Mouse (Mus musculus) kidney, embryonic 16.5 days (tissue): ENCODE results near the gene Arhgef25. TPM values are rescaled to one million over a fixed set of nuclear protein-coding genes. Genes with fewer than 3 reads are reported as not detected.
"Not testable (repeated sequence)": the region's sequence is repeated elsewhere in the genome, so short reads cannot be mapped to it uniquely, and the experiment has no call there.

ENCODE experiments used
- ATAC-seq: fragments of 200-750 bp; cut with Nextera tagmentation; 2 replicates; pipeline ENCODE4 v1.8.0; 2017; ENCODE audit warnings: moderate TSS enrichment; ENCODE audit not compliant: low FRiP score, low TSS enrichment
- H3K27ac ChIP-seq: fragments of 300-500 bp; sonication (generic); 2 replicates; pipeline ENCODE4 v1.5.1; 2014; ENCODE audit warnings: low read length
- H3K27me3 ChIP-seq: fragments of 300-500 bp; sonication (generic); 2 replicates; pipeline ENCODE4 v1.6.1; 2014; ENCODE audit warnings: low read length, control low read depth, mixed read lengths; ENCODE audit not compliant: insufficient read depth
- H3K36me3 ChIP-seq: fragments of 300-500 bp; sonication (generic); 2 replicates; pipeline ENCODE4 v1.6.1; 2014; ENCODE audit warnings: low read length, control low read depth, mixed read lengths; ENCODE audit not compliant: insufficient read depth
- H3K4me1 ChIP-seq: fragments of 300-500 bp; sonication (generic); 2 replicates; pipeline ENCODE4 v1.6.1; 2014; ENCODE audit warnings: low read length, control low read depth, mixed read lengths; ENCODE audit not compliant: insufficient read depth
- H3K4me2 ChIP-seq: fragments of 300-500 bp; sonication (generic); replicated peaks from 2 replicates; pipeline ENCODE4 v1.6.1; 2014; ENCODE audit warnings: low read depth, low read length
- H3K4me3 ChIP-seq: fragments of 300-500 bp; sonication (generic); 2 replicates; pipeline ENCODE4 v1.5.1; 2014; ENCODE audit warnings: mild to moderate bottlenecking, low read length
- H3K9ac ChIP-seq: fragments of 300-500 bp; sonication (generic); replicated peaks from 2 replicates; pipeline ENCODE4 v1.6.1; 2014; ENCODE audit warnings: low read length
- H3K9me3 ChIP-seq: fragments of 300-500 bp; sonication (generic); 2 replicates; pipeline ENCODE4 v1.6.1; 2016; ENCODE audit warnings: low read length, control low read depth
- WGBS: fragments of 180-500 bp; shearing (Covaris S2); extraction: QIAGEN DNeasy Blood & Tissue Kit; methylation state at CpG from one replicate; pipeline ENCODE4 v1.1.7; 2014; 5-methylcytosine and 5-hydroxymethylcytosine counted together
- polyA plus RNA-seq: library from polyadenylated mRNA; unstranded; fragments of >200 nt; fragmentation: Nextera tagmentation; extraction: Ambion mirVana; gene quantifications from 2 replicates; pipeline ENCODE4 v1.2.1, GENCODE M21; 2015

The Arhgef25 gene
- polyA plus RNA-seq, 1 experiment from 2014 or later, result 53.8 TPM

DNA sequence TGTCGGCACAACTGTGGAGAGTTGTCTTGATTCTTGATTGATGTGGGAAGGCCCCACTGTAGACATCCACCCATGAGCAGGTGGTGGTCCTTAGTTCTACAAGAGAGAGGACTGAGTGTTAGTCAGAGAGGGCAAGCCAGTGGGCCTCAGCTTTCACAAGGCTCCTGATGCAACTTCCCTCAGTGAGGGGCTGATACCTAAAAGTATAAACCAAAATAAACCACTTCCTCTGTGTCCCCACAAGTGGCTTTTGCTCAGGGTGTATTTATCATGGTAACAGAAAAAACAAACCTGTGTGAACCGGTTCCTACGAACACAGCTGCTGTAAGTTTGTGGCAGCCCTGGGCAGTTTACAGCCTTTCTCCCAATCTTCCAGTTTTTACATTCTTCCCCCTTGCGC, 53.4 kb downstream of the Arhgef25 start:
- H3K27ac ChIP-seq, result no peak overlapping the region
- H3K36me3 ChIP-seq, result no peaks in the 10 kb centered on the region
- WGBS, result 79% methylated on average over 4 of the region's 4 CpGs
- no peaks in the 10 kb centered on the region for H3K4me1 ChIP-seq
- no peak overlapping the region for H3K4me2 ChIP-seq
- no peaks in the 10 kb centered on the region for H3K27me3 ChIP-seq
- H3K9me3 ChIP-seq, result no peaks in the 10 kb centered on the region; the same call in 1 of the 2 replicates
- no peak overlapping the region for H3K9ac ChIP-seq
- ATAC-seq, result no peak
- H3K4me3 ChIP-seq, result no peak overlapping the region

DNA sequence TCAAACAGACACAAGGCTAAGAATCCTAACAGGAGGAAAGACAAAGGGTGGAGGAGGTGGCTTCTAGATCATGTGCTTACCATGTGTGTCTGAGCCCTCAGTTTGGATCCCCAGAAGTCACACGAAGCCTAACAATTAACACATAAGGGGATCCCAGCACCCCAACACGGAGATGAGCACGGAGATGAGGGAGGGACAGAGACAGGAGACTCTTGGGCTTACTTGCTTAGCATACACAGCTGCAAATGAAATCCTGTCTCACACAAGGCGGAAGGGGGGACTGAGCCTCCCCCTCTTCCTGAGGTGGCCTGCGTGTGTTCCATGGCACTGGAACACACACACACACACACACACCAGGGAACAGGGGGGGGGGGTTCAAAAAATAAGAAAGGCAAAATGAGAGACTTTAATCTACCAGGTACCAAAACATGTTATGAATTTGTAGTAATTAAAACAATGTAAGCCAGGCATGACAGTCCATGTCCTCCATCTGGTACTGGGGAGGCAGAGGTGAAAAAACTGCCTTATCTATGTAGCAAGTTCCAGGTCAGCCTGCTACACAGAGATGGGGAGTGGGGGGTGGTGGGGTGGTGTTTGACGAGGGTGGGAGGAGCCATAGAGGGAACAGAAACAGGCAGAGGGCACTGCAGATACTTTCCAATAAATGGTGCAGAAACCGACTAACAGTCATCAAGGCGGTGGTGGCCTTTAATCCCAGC, 54.6 kb downstream of the Arhgef25 start:
- WGBS, result 58% methylated on average over 8 of the region's 8 CpGs
- Histone ChIP-seq H3K4me3 (no peak overlapping the region), H3K9me3 (no peaks in the 10 kb centered on the region; the same call in 1 of the 2 replicates), H3K27ac (no peak overlapping the region), H3K27me3 (no peaks in the 10 kb centered on the region), H3K4me2 (no peak overlapping the region), H3K36me3 (no peaks in the 10 kb centered on the region), H3K9ac (no peak overlapping the region), H3K4me1 (no peaks in the 10 kb centered on the region)
- no peak for ATAC-seq

DNA sequence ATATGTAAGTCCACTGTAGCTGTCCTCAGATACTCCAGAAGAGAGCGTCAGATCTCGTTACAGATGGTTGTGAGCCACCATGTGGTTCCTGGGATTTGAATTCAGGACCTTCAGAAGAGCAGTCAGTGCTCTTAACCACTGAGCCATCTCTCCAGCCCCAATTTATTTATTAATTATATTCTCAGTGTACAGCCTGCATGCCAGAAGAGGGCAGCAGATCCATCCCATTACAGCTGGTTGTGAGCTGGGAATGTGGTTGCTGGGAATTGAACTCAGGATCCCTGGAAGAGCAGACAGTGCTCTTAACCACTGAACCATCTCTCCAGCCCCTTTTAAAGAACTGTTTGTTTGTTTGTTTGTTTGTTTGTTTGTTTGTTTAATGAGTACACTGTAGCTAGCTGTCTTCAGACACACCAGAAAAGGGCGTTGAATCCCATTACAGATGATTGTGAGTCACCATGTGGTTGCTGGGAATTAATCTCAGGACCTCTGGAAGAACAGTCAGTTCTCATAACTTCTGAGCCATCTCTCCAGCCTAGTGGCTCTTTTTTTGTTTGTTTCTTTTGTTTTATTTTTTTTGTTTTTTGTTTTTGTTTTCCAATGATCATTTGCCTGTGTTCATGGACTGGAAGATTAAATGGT, 55.4 kb downstream of the Arhgef25 start:
- H3K27ac ChIP-seq, H3K27me3 ChIP-seq, H3K4me1 ChIP-seq, H3K4me3 ChIP-seq, ATAC-seq, H3K4me2 ChIP-seq, H3K9ac ChIP-seq, H3K36me3 ChIP-seq, H3K9me3 ChIP-seq: not testable (repeated sequence)
- 87% methylated on average over 3 of the region's 3 CpGs for WGBS

Other genes with a start within 250 kb of the Arhgef25 start
- 70.5 and 76.1 TPM in 2 replicates for gene Ctdsp2, start 211.4 kb downstream of the Arhgef25 start, polyA plus RNA-seq
- gene Avil, start 189.4 kb downstream of the Arhgef25 start, polyA plus RNA-seq, result 0.17 and 0.22 TPM in 2 replicates
- gene Tsfm, start 159.2 kb downstream of the Arhgef25 start, polyA plus RNA-seq, result 102 and 103 TPM in 2 replicates
- gene Mettl1, start 148.7 kb downstream of the Arhgef25 start, polyA plus RNA-seq, result 52.8 and 58.2 TPM in 2 replicates
- gene Eef1akmt3, start 148.6 kb downstream of the Arhgef25 start, polyA plus RNA-seq, result 0.76 and 0.94 TPM in 2 replicates
- gene Cyp27b1, start 141.8 kb downstream of the Arhgef25 start, polyA plus RNA-seq, result 32.6 and 53.8 TPM in 2 replicates
- 1.2 and 1.4 TPM in 2 replicates for gene March9, start 129.9 kb downstream of the Arhgef25 start, polyA plus RNA-seq
- 1,871 and 1,917 TPM in 2 replicates for gene Cdk4, start 126.5 kb downstream of the Arhgef25 start, polyA plus RNA-seq
- gene Tspan31, start 119.8 kb downstream of the Arhgef25 start, polyA plus RNA-seq, result 205 and 208 TPM in 2 replicates
- 0.04 and 0.09 TPM in 2 replicates for gene Agap2, start 114.8 kb downstream of the Arhgef25 start, polyA plus RNA-seq
- 106 and 110 TPM in 2 replicates for gene Os9, start 69.0 kb downstream of the Arhgef25 start, polyA plus RNA-seq
- gene B4galnt1, start 24.9 kb downstream of the Arhgef25 start, polyA plus RNA-seq, result 7.2 and 10.1 TPM in 2 replicates
- gene Slc26a10, start 9.4 kb downstream of the Arhgef25 start, polyA plus RNA-seq, result 2.7 and 4.4 TPM in 2 replicates
- gene Dtx3, start 5.6 kb upstream of the Arhgef25 start, polyA plus RNA-seq, result 115 and 125 TPM in 2 replicates
- gene Pip4k2c, start 21.5 kb upstream of the Arhgef25 start, polyA plus RNA-seq, result 50.9 and 52.2 TPM in 2 replicates
- gene Kif5a, start 73.3 kb upstream of the Arhgef25 start, polyA plus RNA-seq, result 0.76 and 1.7 TPM in 2 replicates
- 206 and 212 TPM in 2 replicates for gene Dctn2, start 76.3 kb upstream of the Arhgef25 start, polyA plus RNA-seq
- gene Mbd6, start 98.9 kb upstream of the Arhgef25 start, polyA plus RNA-seq, result 13.3 and 14.8 TPM in 2 replicates
- 115 and 123 TPM in 2 replicates for gene Mars, start 121.7 kb upstream of the Arhgef25 start, polyA plus RNA-seq
- gene Arhgap9, start 131.9 kb upstream of the Arhgef25 start, polyA plus RNA-seq, result 2.5 and 2.6 TPM in 2 replicates
- 7.5 and 9.5 TPM in 2 replicates for gene Gli1, start 151.9 kb upstream of the Arhgef25 start, polyA plus RNA-seq
- gene Inhbe, start 164.3 kb upstream of the Arhgef25 start, polyA plus RNA-seq, result 0.08 TPM in 1 of 2 replicates, not detected in the other
- gene Inhbc, start 180.3 kb upstream of the Arhgef25 start, polyA plus RNA-seq, result 0.09 and 0.24 TPM in 2 replicates
- 28.1 and 29.0 TPM in 2 replicates for gene R3hdm2, start 190.2 kb upstream of the Arhgef25 start, polyA plus RNA-seq